Mouse (Mus musculus) embryonic fibroblast, embryonic 13.5 days (primary cell): Measurements from ENCODE around the gene Dhodh.

Experiments
- CTCF ChIP-seq: IDR thresholded peaks from 2 replicates; pipeline ENCODE4 v1.5.1; 2011; ENCODE audit warnings: mild to moderate bottlenecking, control low read depth, low read length, moderate library complexity, borderline replicate concordance; ENCODE audit not compliant: insufficient read depth
- POLR2A ChIP-seq: IDR thresholded peaks from 2 replicates; pipeline ENCODE4 v1.6.1; 2011; ENCODE audit warnings: low read depth, mild to moderate bottlenecking, control low read depth, low read length, moderate library complexity

- TF ChIP-seq POLR2A (no peak), CTCF (no peak)
Measured at GRCm38 (mm10) chr8:109615569-109615968, 7.1 kb upstream of the Dhodh start.
